Mouse (Mus musculus) G1E (cell line): ENCODE results near the gene 1700020D05Rik.

ENCODE experiments used
- CTCF ChIP-seq: IDR thresholded peaks from 2 replicates; pipeline ENCODE4 v1.5.1; 2012; ENCODE audit warnings: low read depth, low read length, inconsistent platforms, mixed read lengths
- GATA1 ChIP-seq: IDR thresholded peaks from 2 replicates; pipeline ENCODE4 v1.6.1; 2012; ENCODE audit warnings: borderline replicate concordance, low read length, inconsistent platforms, mixed read lengths
- GATA2 ChIP-seq: IDR thresholded peaks from 2 replicates; pipeline ENCODE4 v1.6.1; 2012; ENCODE audit warnings: low read depth, low read length, inconsistent platforms, borderline replicate concordance
- POLR2AphosphoS5 ChIP-seq: IDR thresholded peaks from 2 replicates; pipeline ENCODE4 v1.6.1; 2012; ENCODE audit warnings: low read depth, low read length, inconsistent platforms; ENCODE audit not compliant: insufficient replicate concordance
- TAL1 ChIP-seq: conservative IDR thresholded peaks from 2 replicates; pipeline ENCODE4 v1.6.1; 2012; ENCODE audit warnings: low read depth, low read length, inconsistent platforms, mixed read lengths

DNA sequence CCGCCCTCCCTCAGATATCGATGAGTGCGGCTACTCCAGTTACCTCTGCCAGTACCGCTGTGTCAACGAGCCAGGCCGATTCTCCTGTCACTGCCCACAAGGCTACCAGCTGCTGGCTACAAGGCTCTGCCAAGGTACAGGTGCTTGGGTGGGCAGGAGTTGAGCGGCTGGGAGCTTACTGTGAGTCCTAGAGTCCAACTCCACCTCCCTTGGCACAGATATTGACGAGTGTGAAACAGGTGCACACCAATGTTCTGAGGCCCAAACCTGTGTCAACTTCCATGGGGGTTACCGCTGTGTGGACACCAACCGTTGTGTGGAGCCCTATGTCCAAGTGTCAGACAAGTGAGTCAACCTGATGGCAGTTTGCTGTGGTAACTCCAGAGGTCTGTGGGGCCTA is 23.6 kb downstream of the 1700020D05Rik start:
- TF ChIP-seq GATA1 = no peak
- TF ChIP-seq TAL1 = no peak
- TF ChIP-seq CTCF = no peak
- no peak for TF ChIP-seq POLR2AphosphoS5
- TF ChIP-seq GATA2 = no peak
